17 mouse cellular contexts compared by ENCODE assay signal in genomic region chr9:41592900-41593690, GRCm38 (mm10).
A peak's percentile ranks its signal among the peaks of the same experiment; 100 is the strongest.
DNase-seq lines count a peak whose midpoint lies in the region; ATAC-seq lines count a peak whose summit lies in the region.
"Had no signal": no experiment of that assay in that cellular context is flagged by ENCODE, and none has a peak within 500 bp of the region (broad histone marks: within the 10 kb centered on the region; RNA-seq: fewer than 3 reads in every experiment).

No protein-coding gene starts in this region.

- ATAC-seq in forebrain, embryonic 13.5 days, result peak; percentile 3; the same call in 1 of the 2 replicates
- ATAC-seq in neural tube, embryonic 13.5 days (ENCODE audit: low read depth), result no peak
- no peak for ATAC-seq in hindbrain, embryonic 15.5 days (ENCODE audit: low FRiP score, low read depth)
- no peak for ATAC-seq in neural tube, embryonic 15.5 days (ENCODE audit: low FRiP score)
- ATAC-seq: activated CD4-positive, CD25-positive, alpha-beta regulatory T cell, adult 4 months; liver, postnatal 0 days; Patski had no signal

- H3K27ac ChIP-seq in forebrain, embryonic 13.5 days, result peak overlapping the region; percentile 37
- H3K27ac ChIP-seq in forebrain, embryonic 10.5 days, result no peak overlapping the region
- H3K27ac ChIP-seq in neural tube, embryonic 13.5 days (replicated peaks), result peak overlapping the region; percentile 14; the same call in 1 of the 2 replicates
- peak overlapping the region; percentile 71 for H3K27ac ChIP-seq in hindbrain, embryonic 15.5 days (replicated peaks)
- H3K27ac ChIP-seq in neural tube, embryonic 15.5 days (replicated peaks), result peak overlapping the region; percentile 60

- no peak for DNase-seq in forebrain, embryonic 10.5 days (ENCODE audit: extremely low spot score, low spot score)
- DNase-seq in neural tube, embryonic 10.5 days (ENCODE audit: extremely low spot score, low spot score), result no peak
- DNase-seq in cerebellum, adult 11-12 months, result no peak
- DNase-seq in kidney, adult 11 months, result no peak
- DNase-seq: cerebellum, adult 9-11 months; kidney, postnatal 36 days; liver; liver, postnatal 0 days; lung, postnatal 14 days; right cerebral cortex, adult 18-20 months had no signal

- H3K9ac ChIP-seq in forebrain, embryonic 13.5 days, result no peak overlapping the region
- H3K9ac ChIP-seq in neural tube, embryonic 13.5 days, result no peak overlapping the region
- no peak overlapping the region for H3K9ac ChIP-seq in hindbrain, embryonic 15.5 days
- no peak overlapping the region for H3K9ac ChIP-seq in neural tube, embryonic 15.5 days (replicated peaks)
- H3K9ac ChIP-seq: liver, postnatal 0 days had no signal

- H3K4me2 ChIP-seq in forebrain, embryonic 13.5 days, result no peak overlapping the region
- H3K4me2 ChIP-seq in neural tube, embryonic 13.5 days, result no peak overlapping the region
- no peak overlapping the region for H3K4me2 ChIP-seq in hindbrain, embryonic 15.5 days
- no peak overlapping the region for H3K4me2 ChIP-seq in neural tube, embryonic 15.5 days

- H3K36me3 ChIP-seq in forebrain, embryonic 13.5 days (ENCODE audit: poor library complexity, severe bottlenecking), result peaks cover 53% of the 10 kb centered on the region
- peaks cover 56% of the 10 kb centered on the region for H3K36me3 ChIP-seq in forebrain, embryonic 10.5 days (replicated peaks)
- H3K36me3 ChIP-seq in neural tube, embryonic 13.5 days, result peaks cover 52% of the 10 kb centered on the region
- peaks cover 43% of the 10 kb centered on the region for H3K36me3 ChIP-seq in hindbrain, embryonic 15.5 days
- H3K36me3 ChIP-seq in neural tube, embryonic 15.5 days, result peaks cover 28% of the 10 kb centered on the region

- H3K4me1 ChIP-seq in forebrain, embryonic 13.5 days, result peaks cover 85% of the 10 kb centered on the region
- H3K4me1 ChIP-seq in forebrain, embryonic 10.5 days, result peaks cover 52% of the 10 kb centered on the region
- peaks cover 69% of the 10 kb centered on the region for H3K4me1 ChIP-seq in neural tube, embryonic 13.5 days (replicated peaks)
- peaks cover 82% of the 10 kb centered on the region for H3K4me1 ChIP-seq in hindbrain, embryonic 15.5 days (replicated peaks)
- H3K4me1 ChIP-seq in neural tube, embryonic 15.5 days, result peaks cover 53% of the 10 kb centered on the region
- H3K4me1 ChIP-seq: megakaryocyte, embryonic 14.5 days had no signal

- no peaks in the 10 kb centered on the region for H3K27me3 ChIP-seq in forebrain, embryonic 13.5 days
- H3K27me3 ChIP-seq in forebrain, embryonic 10.5 days (ENCODE audit: poor library complexity, severe bottlenecking), result no peaks in the 10 kb centered on the region
- no peaks in the 10 kb centered on the region for H3K27me3 ChIP-seq in neural tube, embryonic 13.5 days
- H3K27me3 ChIP-seq in hindbrain, embryonic 15.5 days, result no peaks in the 10 kb centered on the region
- H3K27me3 ChIP-seq in neural tube, embryonic 15.5 days (replicated peaks), result no peaks in the 10 kb centered on the region
- H3K27me3 ChIP-seq: megakaryocyte, embryonic 14.5 days; Patski had no signal

- WGBS in forebrain, embryonic 13.5 days, result 83% methylated on average over 4 of the region's 4 CpGs
- WGBS in forebrain, embryonic 10.5 days, result 91% methylated on average over 4 of the region's 4 CpGs
- WGBS in neural tube, embryonic 13.5 days, result 87% methylated on average over 4 of the region's 4 CpGs
- WGBS in hindbrain, embryonic 15.5 days, result 80% methylated on average over 4 of the region's 4 CpGs
- WGBS in neural tube, embryonic 15.5 days, result 87% methylated on average over 4 of the region's 4 CpGs

- no peak overlapping the region for H3K4me3 ChIP-seq in forebrain, embryonic 13.5 days
- H3K4me3 ChIP-seq in forebrain, embryonic 10.5 days, result no peak overlapping the region
- no peak overlapping the region for H3K4me3 ChIP-seq in neural tube, embryonic 13.5 days
- H3K4me3 ChIP-seq in hindbrain, embryonic 15.5 days, result no peak overlapping the region
- no peak overlapping the region for H3K4me3 ChIP-seq in neural tube, embryonic 15.5 days (replicated peaks)
- H3K4me3 ChIP-seq: megakaryocyte, embryonic 14.5 days had no signal

- no peaks in the 10 kb centered on the region for H3K9me3 ChIP-seq in forebrain, embryonic 13.5 days (replicated peaks)
- H3K9me3 ChIP-seq in forebrain, embryonic 10.5 days, result no peaks in the 10 kb centered on the region
- H3K9me3 ChIP-seq in neural tube, embryonic 13.5 days, result no peaks in the 10 kb centered on the region
- H3K9me3 ChIP-seq in hindbrain, embryonic 15.5 days, result no peaks in the 10 kb centered on the region
- H3K9me3 ChIP-seq in neural tube, embryonic 15.5 days (replicated peaks), result no peaks in the 10 kb centered on the region
- H3K9me3 ChIP-seq: megakaryocyte, embryonic 14.5 days had no signal
